Mouse (Mus musculus) MEL (cell line): ENCODE measurements around the gene Zbtb1. TPM values are rescaled to one million over a fixed set of nuclear protein-coding genes. Genes with fewer than 3 reads are reported as not detected.

Experiments used
- DNase-seq: peaks from one replicate; pipeline ENCODE4 v3.0.0; 2011; ENCODE audit warnings: low read depth, low spot score
- H3K27ac ChIP-seq: 2 replicates; pipeline ENCODE4 v1.5.1; 2012; ENCODE audit warnings: low read depth, mild to moderate bottlenecking, control low read depth, low read length, moderate library complexity; ENCODE audit not compliant: control insufficient read depth
- H3K27me3 ChIP-seq, 2 experiments: fragments of 150-350 bp in 1 of 2; sonication (generic) in 1 of 2; 2 replicates each; pipeline ENCODE4 v1.6.1; 2012; ENCODE audit warnings: low read length in 2 of 2, mild to moderate bottlenecking in 2 of 2, improper control_type of control experiment in 1 of 2, moderate library complexity in 1 of 2; ENCODE audit not compliant: insufficient read depth in 2 of 2, control insufficient read depth in 1 of 2
- H3K36me3 ChIP-seq, 2 experiments: 2 replicates each; pipeline ENCODE4 v1.6.1; 2012 to 2014; ENCODE audit warnings: low read length in 2 of 2, improper control_type of control experiment in 1 of 2, inconsistent platforms in 1 of 2, mild to moderate bottlenecking in 1 of 2; ENCODE audit not compliant: insufficient read depth in 2 of 2, control insufficient read depth in 1 of 2
- H3K4me1 ChIP-seq, 2 experiments: fragments of 150-350 bp in 1 of 2; sonication (generic) in 1 of 2; 2 replicates each; pipeline ENCODE4 v1.6.1; 2012; ENCODE audit warnings: low read length in 2 of 2, improper control_type of control experiment in 1 of 2, mild to moderate bottlenecking in 1 of 2; ENCODE audit not compliant: insufficient read depth in 2 of 2, control insufficient read depth in 1 of 2
- H3K4me3 ChIP-seq, 2 experiments: fragments of 150-350 bp in 1 of 2; sonication (generic) in 1 of 2; 2 replicates each; pipeline ENCODE4 v1.5.1; 2012; ENCODE audit warnings: low read depth in 2 of 2, low read length in 2 of 2, mild to moderate bottlenecking in 2 of 2, moderate library complexity in 2 of 2, control low read depth in 1 of 2, improper control_type of control experiment in 1 of 2; ENCODE audit not compliant: control insufficient read depth in 1 of 2, insufficient read depth in 1 of 2
- H3K79me2 ChIP-seq: 2 replicates; pipeline ENCODE4 v1.6.1; 2012; ENCODE audit warnings: mild to moderate bottlenecking, low read length, moderate library complexity; ENCODE audit not compliant: control insufficient read depth, poor library complexity, insufficient read depth
- H3K9ac ChIP-seq: 2 replicates; pipeline ENCODE4 v1.6.1; 2012; ENCODE audit warnings: low read depth, mild to moderate bottlenecking, control low read depth, low read length, moderate library complexity; ENCODE audit not compliant: control insufficient read depth, poor library complexity, severe bottlenecking
- H3K9me3 ChIP-seq: fragments of 150-350 bp; sonication (generic); replicated peaks from 2 replicates; pipeline ENCODE4 v1.6.1; 2012; ENCODE audit warnings: mild to moderate bottlenecking, low read length, improper control_type of control experiment, moderate library complexity; ENCODE audit not compliant: insufficient read depth
- BHLHE40 ChIP-seq: IDR thresholded peaks from 2 replicates; pipeline ENCODE4 v1.6.1; 2012; ENCODE audit warnings: low read depth, mild to moderate bottlenecking, inconsistent platforms, low read length, improper control_type of control experiment, borderline replicate concordance
- CHD1 ChIP-seq: IDR thresholded peaks from 2 replicates; pipeline ENCODE4 v1.6.1; 2012; ENCODE audit warnings: low read depth, mild to moderate bottlenecking, inconsistent platforms, low read length, improper control_type of control experiment
- CHD2 ChIP-seq: IDR thresholded peaks from 2 replicates; pipeline ENCODE4 v1.6.1; 2011; ENCODE audit warnings: low read length, improper control_type of control experiment
- E2F4 ChIP-seq: IDR thresholded peaks from 2 replicates; pipeline ENCODE4 v1.6.1; 2011; ENCODE audit warnings: low read depth, low read length, improper control_type of control experiment, borderline replicate concordance
- EP300 ChIP-seq, 2 experiments: IDR thresholded peaks; 2 replicates each; pipeline ENCODE4 v1.6.1; 2011; ENCODE audit warnings: improper control_type of control experiment in 2 of 2, low read length in 2 of 2, low read depth in 1 of 2, mild to moderate bottlenecking in 1 of 2
- ETS1 ChIP-seq: IDR thresholded peaks from 2 replicates; pipeline ENCODE4 v1.6.1; 2012; ENCODE audit warnings: low read depth, mild to moderate bottlenecking, inconsistent platforms, low read length, improper control_type of control experiment, moderate library complexity
- GABPA ChIP-seq: IDR thresholded peaks from 2 replicates; pipeline ENCODE4 v1.6.1; 2012; ENCODE audit warnings: low read depth, mild to moderate bottlenecking, inconsistent platforms, low read length, improper control_type of control experiment, moderate library complexity
- HCFC1 ChIP-seq: IDR thresholded peaks from 2 replicates; pipeline ENCODE4 v1.6.1; 2012; ENCODE audit warnings: low read depth, mild to moderate bottlenecking, inconsistent platforms, low read length, improper control_type of control experiment, moderate library complexity
- JUND ChIP-seq: IDR thresholded peaks from 2 replicates; pipeline ENCODE4 v1.6.1; 2011; ENCODE audit warnings: low read depth, mild to moderate bottlenecking, improper control_type of control experiment, low read length
- KAT2A ChIP-seq: conservative IDR thresholded peaks from 2 replicates; pipeline ENCODE4 v1.6.1; 2012; ENCODE audit warnings: low read depth, low read length, improper control_type of control experiment, inconsistent platforms
- MAFK ChIP-seq: IDR thresholded peaks from 2 replicates; pipeline ENCODE4 v1.6.1; 2011; ENCODE audit warnings: low read depth, mild to moderate bottlenecking, low read length, improper control_type of control experiment, borderline replicate concordance
- MAX ChIP-seq: IDR thresholded peaks from 2 replicates; pipeline ENCODE4 v1.6.1; 2011; ENCODE audit warnings: low read length, improper control_type of control experiment
- MAZ ChIP-seq: IDR thresholded peaks from 2 replicates; pipeline ENCODE4 v1.6.1; 2012; ENCODE audit warnings: low read depth, mild to moderate bottlenecking, inconsistent platforms, low read length, improper control_type of control experiment
- MEF2A ChIP-seq: IDR thresholded peaks from 2 replicates; pipeline ENCODE4 v1.6.1; 2014; ENCODE audit warnings: low read depth, mild to moderate bottlenecking, inconsistent platforms, low read length, improper control_type of control experiment; ENCODE audit not compliant: poor library complexity, insufficient replicate concordance, severe bottlenecking; ENCODE audit errors: extremely low read depth
- MXI1 ChIP-seq: IDR thresholded peaks from 2 replicates; pipeline ENCODE4 v1.6.1; 2011; ENCODE audit warnings: mild to moderate bottlenecking, low read depth, low read length, improper control_type of control experiment
- MYB ChIP-seq: IDR thresholded peaks from 2 replicates; pipeline ENCODE4 v1.6.1; 2011; ENCODE audit warnings: mild to moderate bottlenecking, low read depth, low read length, improper control_type of control experiment
- MYC ChIP-seq: IDR thresholded peaks from 2 replicates; pipeline ENCODE4 v1.6.1; 2011; ENCODE audit warnings: low read depth, mild to moderate bottlenecking, low read length, improper control_type of control experiment, moderate library complexity
- NRF1 ChIP-seq: IDR thresholded peaks from 2 replicates; pipeline ENCODE4 v1.6.1; 2014; ENCODE audit warnings: low read depth, mild to moderate bottlenecking, inconsistent platforms, low read length, improper control_type of control experiment, moderate library complexity; ENCODE audit not compliant: poor library complexity, insufficient read depth, severe bottlenecking
- POLR2A ChIP-seq, 2 experiments: IDR thresholded peaks; 2 replicates each; pipeline ENCODE4 v1.6.1; 2011 to 2012; ENCODE audit warnings: low read length in 2 of 2, mild to moderate bottlenecking in 2 of 2, control low read depth in 1 of 2, improper control_type of control experiment in 1 of 2, low read depth in 1 of 2, moderate library complexity in 1 of 2; ENCODE audit not compliant: control insufficient read depth in 1 of 2, insufficient read depth in 1 of 2, poor library complexity in 1 of 2
- POLR2AphosphoS2 ChIP-seq: IDR thresholded peaks from 2 replicates; pipeline ENCODE4 v1.6.1; 2011; ENCODE audit warnings: low read length, improper control_type of control experiment
- RAD21 ChIP-seq: IDR thresholded peaks from 2 replicates; pipeline ENCODE4 v1.6.1; 2011; ENCODE audit warnings: mild to moderate bottlenecking, low read depth, low read length, improper control_type of control experiment
- RCOR1 ChIP-seq: IDR thresholded peaks from 2 replicates; pipeline ENCODE4 v1.6.1; 2012; ENCODE audit warnings: low read depth, mild to moderate bottlenecking, inconsistent platforms, low read length, improper control_type of control experiment
- SIN3A ChIP-seq: IDR thresholded peaks from 2 replicates; pipeline ENCODE4 v1.6.1; 2012; ENCODE audit warnings: low read length, improper control_type of control experiment, inconsistent platforms
- SMC3 ChIP-seq: IDR thresholded peaks from 2 replicates; pipeline ENCODE4 v1.6.1; 2011; ENCODE audit warnings: low read depth, low read length, improper control_type of control experiment
- TAL1 ChIP-seq: IDR thresholded peaks from 2 replicates; pipeline ENCODE4 v1.6.1; 2012; ENCODE audit warnings: mild to moderate bottlenecking, inconsistent platforms, low read length, moderate library complexity, mixed read lengths
- TBP ChIP-seq: IDR thresholded peaks from 2 replicates; pipeline ENCODE4 v1.8.0; 2011; ENCODE audit warnings: low read depth, low read length, improper control_type of control experiment
- TCF12 ChIP-seq: IDR thresholded peaks from 2 replicates; pipeline ENCODE4 v1.6.1; 2014; ENCODE audit warnings: low read depth, mild to moderate bottlenecking, inconsistent platforms, low read length, improper control_type of control experiment, moderate library complexity
- USF1 ChIP-seq: IDR thresholded peaks from 2 replicates; pipeline ENCODE4 v1.6.1; 2014; ENCODE audit warnings: low read depth, mild to moderate bottlenecking, inconsistent platforms, low read length, improper control_type of control experiment, moderate library complexity
- USF2 ChIP-seq, 2 experiments: IDR thresholded peaks; 2 replicates each; pipeline ENCODE4 v1.6.1; 2011 to 2012; ENCODE audit warnings: improper control_type of control experiment in 2 of 2, low read length in 2 of 2, borderline replicate concordance in 1 of 2, inconsistent platforms in 1 of 2, low read depth in 1 of 2, mild to moderate bottlenecking in 1 of 2; ENCODE audit not compliant: insufficient read depth in 1 of 2
- ZC3H11A ChIP-seq: IDR thresholded peaks from 2 replicates; pipeline ENCODE4 v1.6.1; 2012; ENCODE audit warnings: low read depth, mild to moderate bottlenecking, inconsistent platforms, low read length, improper control_type of control experiment
- ZNF384 ChIP-seq: IDR thresholded peaks from 2 replicates; pipeline ENCODE4 v1.6.1; 2012; ENCODE audit warnings: low read depth, mild to moderate bottlenecking, inconsistent platforms, low read length, improper control_type of control experiment
- polyA plus RNA-seq, 2 experiments: library from polyadenylated mRNA; stranded (reverse) in 1 of 2; unstranded in 1 of 2; fragments of >175 nt in 1 of 2; fragments of >200 nt in 1 of 2; gene quantifications; 2 replicates each; pipeline versions ENCODE4 v1.2.1 to v1.2.4; 2012; ENCODE audit warnings: low replicate concordance in 2 of 2, low read depth in 1 of 2; ENCODE audit not compliant: insufficient read length in 2 of 2, insufficient read depth in 1 of 2, missing spikeins in 1 of 2
- total RNA-seq: library from RNA; depleted of rRNA; stranded (reverse); fragments of 300-350 nt; gene quantifications from 2 replicates; pipeline ENCODE4 v1.2.3, GENCODE M21; 2012

Zbtb1 gene
- total and polyA plus RNA-seq, 3 experiments, result 5.1 to 7.0 TPM; not detected in 1

DNA sequence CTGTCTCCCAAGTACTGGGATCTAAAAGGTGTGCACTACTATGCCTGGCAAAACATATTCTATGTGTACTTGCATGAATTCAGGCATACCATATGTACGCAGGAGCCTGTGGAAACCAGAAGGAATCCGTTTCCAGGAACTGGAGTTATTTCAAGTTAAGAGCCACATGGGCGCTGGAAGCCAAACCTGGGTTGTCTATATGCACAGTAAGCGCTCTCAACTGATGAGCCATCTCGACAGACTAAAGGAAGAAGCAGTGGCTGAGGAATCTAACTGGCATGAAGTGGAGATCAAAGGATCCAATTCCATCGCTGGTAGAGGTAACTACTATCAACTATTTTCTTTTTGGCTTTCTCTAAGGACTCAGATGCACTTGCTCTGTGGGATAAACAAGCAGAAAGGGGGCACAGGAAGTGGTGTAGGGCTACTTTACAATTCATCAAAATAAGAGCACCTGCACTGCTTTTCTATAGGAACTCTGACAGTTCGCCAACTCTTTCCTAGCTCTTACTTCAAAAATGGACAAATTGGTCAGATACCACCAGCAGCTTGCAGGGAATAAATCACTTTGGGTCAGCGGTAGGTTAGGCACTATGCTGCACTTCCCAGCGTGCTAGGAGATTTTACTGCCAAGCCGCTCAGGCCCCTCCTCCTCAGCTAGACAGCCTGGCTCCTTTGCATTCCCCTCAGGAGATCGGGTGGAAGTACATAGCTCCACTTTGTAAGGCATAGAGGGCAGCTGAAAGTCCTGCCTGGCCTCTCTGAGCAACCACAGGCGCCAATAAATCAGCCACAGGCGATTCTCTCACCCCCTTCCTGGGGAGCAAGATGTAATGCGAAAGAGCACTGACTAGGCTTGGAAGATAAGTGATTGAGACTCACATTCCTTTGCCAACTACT, 2.7 kb upstream of the Zbtb1 start (continued):
- TF ChIP-seq CHD1 (no peak), ZC3H11A (no peak), MXI1 (peak; percentile 36), KAT2A (no peak), JUND (no peak), MAZ (0 out of 2 replicates have a peak, but pooled peaks have one; percentile 46), USF2 (IDR thresholded peaks at IDR 0.05; ENCODE audit: borderline replicate concordance in 1 of 2, insufficient read depth in 1 of 2, low read depth in 1 of 2, low read length in 2 of 2) (no peak), RCOR1 (no peak), ZNF384 (no peak), MEF2A (no peak), SMC3 (no peak), ETS1 (peak; percentile 29; the same call in 1 of the 2 replicates), NRF1 (no peak), GABPA (no peak)

DNA sequence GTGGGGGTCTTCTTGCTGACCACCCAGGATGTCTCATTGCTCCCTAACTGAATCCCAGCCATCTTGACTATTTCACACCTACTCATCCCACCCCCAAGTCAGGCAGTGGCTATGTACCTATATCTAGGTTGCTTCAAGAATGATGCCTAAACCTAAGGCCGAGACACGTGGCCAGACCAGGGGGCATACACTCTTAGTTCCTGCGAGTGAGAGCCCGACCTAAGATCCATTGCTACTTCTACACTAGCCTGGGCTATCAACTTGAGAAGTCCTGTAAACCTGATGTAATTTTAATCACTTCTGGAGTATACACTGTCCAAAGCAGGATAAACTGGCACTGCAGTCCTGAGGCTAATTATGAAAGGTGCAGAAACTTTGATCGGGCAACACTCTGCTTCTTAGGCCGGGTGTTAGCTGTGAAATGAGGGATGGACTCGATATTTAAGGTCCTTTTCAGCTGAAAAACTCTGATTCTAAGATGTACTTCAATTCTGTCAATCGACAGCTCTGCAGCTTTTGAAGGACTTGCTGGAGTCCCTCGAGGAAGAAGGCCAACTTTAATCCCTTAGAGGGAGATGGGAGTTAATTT, 1.8 kb upstream of the Zbtb1 start:
- peak; percentile 72 for DNase-seq
- H3K79me2 ChIP-seq, result peaks cover 76% of the 10 kb centered on the region
- no peaks in the 10 kb centered on the region for H3K9me3 ChIP-seq
- peak overlapping the region; percentile 67 to 87 for H3K4me3 ChIP-seq
- H3K27ac ChIP-seq, result peak overlapping the region; percentile 97
- peaks cover 22 to 38% of the 10 kb centered on the region in 2 experiments for H3K4me1 ChIP-seq
- peak overlapping the region; percentile 100 for H3K9ac ChIP-seq
- H3K36me3 ChIP-seq, result peaks cover 0 to 40% of the 10 kb centered on the region in 2 experiments; a peak in 2 of 4 replicates
- H3K27me3 ChIP-seq, result no peaks in the 10 kb centered on the region
- TF ChIP-seq NRF1, result no peak
- no peak for TF ChIP-seq ETS1
- peak; percentile 82 for TF ChIP-seq MAX
- no peak for TF ChIP-seq RCOR1
- peak; percentile 29; a peak in 1 of 4 replicates for TF ChIP-seq EP300 (IDR thresholded peaks at IDR 0.05; ENCODE audit: low read depth in 1 of 2, low read length in 2 of 2)
- TF ChIP-seq TBP, result no peak
- TF ChIP-seq TAL1, result no peak
- TF ChIP-seq TCF12, result no peak
- no peak for TF ChIP-seq BHLHE40
- TF ChIP-seq RAD21, result no peak
- TF ChIP-seq POLR2AphosphoS2, result no peak; the same call in 1 of the 2 replicates
- no peak for TF ChIP-seq MAFK
- TF ChIP-seq MXI1, result peak; percentile 83
- TF ChIP-seq CHD1, result no peak
- TF ChIP-seq ZC3H11A, result no peak
- no peak for TF ChIP-seq KAT2A
- no peak; a peak in 1 of 4 replicates for TF ChIP-seq POLR2A (IDR thresholded peaks at IDR 0.05; ENCODE audit: control insufficient read depth in 1 of 2, insufficient read depth in 1 of 2, low read depth in 1 of 2, low read length in 2 of 2, poor library complexity in 1 of 2)
- peak; percentile 79 for TF ChIP-seq MYC
- TF ChIP-seq HCFC1, result peak; percentile 17; the same call in 1 of the 2 replicates
- no peak for TF ChIP-seq E2F4
- TF ChIP-seq CHD2, result no peak
- TF ChIP-seq MAZ, result peak; percentile 42; the same call in 1 of the 2 replicates
- TF ChIP-seq SIN3A, result no peak; the same call in 1 of the 2 replicates
- TF ChIP-seq SMC3, result no peak
- no peak for TF ChIP-seq MYB
- peak; percentile 61 for TF ChIP-seq USF1
